Mouse (Mus musculus) spleen, adult 18-20 months (tissue): ENCODE measurements around the gene Gm48551.

ENCODE experiments used
- DNase-seq, 2 experiments: peaks; one replicate each; pipeline ENCODE4 v3.0.0; 2022; ENCODE audit warnings: mixed read lengths in 2 of 2

The Gm48551 gene

DNA sequence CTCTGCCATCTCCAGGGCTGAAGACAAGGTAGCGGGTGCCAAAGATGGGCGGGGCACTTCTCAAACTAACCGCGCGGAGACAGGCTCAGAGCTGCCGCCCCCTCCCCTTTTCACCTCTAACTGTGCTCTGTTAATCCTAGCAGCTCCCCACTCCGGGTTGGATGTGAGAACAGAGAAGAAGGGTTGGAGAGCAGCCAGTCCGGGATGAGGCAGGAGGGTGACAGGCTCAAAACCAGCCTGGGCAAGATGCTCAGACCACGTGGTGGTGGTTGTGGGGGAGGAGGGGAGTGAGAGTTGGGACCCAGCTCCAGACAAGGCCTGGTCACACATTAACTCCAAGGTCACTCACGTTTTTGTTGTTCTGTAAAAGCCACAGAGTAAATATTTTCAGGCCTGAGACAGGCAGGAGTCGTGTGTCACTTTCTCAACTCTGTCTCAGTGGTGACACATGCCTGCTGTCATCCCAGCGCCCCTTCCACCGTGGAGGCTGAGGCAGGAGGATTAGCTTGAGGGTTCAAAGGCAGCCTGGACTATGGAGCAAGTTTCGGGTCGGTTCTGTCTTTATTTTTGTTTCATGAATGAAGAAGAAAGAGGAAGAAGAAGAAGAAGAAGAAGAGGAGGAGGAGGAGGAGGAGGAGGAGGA, 47.4 kb downstream of the Gm48551 start:
- no peak for DNase-seq

DNA sequence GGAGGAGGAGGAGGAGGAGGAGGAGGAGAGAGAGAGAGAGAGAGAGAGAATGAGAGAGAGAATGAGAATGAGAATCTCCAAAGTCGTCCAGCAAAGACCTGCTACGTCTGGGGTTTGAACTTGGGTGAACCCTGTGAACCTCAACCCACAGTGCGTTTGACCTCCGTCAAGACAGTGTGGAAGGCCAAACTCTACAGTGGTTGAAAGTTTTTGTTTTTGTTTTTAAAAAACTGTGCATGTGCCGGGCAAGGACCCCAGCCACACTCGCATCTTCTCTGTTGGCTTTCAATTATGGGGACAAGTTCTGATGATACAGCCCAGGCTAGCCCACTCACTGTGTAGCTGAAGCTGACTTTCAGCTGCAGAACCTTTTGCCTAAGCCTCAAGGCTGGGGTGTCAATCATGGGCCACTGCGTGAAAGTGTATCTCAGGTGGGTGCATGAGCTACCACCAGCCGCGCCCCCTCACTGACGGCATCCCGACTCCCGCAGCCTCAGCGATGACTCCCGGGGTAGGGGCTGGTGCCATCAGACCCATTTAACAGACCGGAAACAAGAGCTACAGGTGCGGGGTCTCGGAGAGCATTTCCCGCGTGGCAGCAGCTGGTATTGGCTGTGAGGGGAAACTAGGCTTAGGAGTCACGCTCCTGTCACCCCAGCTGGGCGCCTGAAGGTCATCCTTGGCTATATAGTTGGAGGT, 48.1 kb downstream of the Gm48551 start:
- no peak for DNase-seq

DNA sequence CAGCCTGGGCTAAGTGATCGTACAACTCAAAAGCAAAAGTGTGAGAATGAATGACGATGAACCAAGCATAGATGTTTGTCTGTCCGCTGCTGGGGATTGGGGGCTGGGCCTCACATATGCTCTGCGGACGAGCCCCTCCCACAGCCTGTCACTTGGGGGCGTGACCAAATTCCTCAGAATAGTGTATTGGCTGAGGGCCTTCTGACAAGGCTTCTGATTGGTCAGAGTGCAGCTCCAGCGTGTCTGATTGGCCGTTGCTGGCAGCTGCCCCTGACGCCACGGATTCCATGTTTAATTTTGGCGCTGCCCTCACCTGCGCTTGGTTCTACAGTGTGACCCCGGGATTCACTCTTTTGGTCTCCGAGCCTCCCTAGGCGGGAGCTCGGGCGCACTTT, 48.6 kb downstream of the Gm48551 start:
- DNase-seq = peak; percentile 85 to 88

GRCm38 (mm10) chr10:81433541-81434289, 49.4 kb downstream of the Gm48551 start:
- DNase-seq = peak; percentile 73 to 74

DNA sequence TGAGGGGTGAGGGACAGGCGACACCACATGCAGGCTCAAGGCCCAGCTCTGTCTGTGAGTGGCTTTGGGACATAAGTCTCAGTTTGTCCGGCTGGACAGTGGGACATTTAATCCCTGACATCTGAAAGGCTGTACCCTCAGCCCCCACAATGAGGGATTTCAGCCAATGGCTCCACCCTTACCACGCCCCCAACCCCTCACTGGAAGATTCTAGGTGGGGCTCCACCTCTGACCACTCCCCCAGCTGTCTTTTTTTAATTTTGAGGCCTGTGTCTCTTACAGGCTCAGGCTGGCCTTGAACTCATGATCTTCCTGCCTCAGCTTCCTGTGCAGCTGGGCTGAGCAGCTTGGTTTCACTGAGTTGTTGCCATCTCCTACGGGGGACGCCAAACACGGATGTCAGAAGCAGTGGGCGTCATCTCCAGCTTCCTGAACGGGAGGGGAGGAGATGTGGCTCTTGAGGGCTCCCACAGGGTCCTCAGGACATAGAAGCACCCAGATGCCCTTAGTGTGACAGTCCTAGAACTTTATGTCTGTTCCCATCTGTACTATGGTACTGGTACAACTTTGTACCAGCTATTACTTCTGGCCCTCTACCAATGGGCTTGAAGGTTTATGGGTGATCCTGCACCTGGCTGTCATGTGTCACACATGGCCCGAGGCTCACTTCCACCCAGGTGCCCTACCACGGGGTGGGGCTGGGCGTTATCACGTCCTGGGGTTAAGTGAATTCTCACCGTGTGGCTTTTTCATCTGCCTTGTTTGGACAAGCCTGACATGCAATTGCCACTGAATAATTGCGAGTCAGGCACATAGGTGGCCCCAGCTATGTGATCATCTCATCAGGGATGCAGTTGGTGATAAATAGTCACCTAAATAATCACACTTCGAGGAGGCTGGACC, 50.3 kb downstream of the Gm48551 start:
- peak; percentile 38 to 45 for DNase-seq

DNA sequence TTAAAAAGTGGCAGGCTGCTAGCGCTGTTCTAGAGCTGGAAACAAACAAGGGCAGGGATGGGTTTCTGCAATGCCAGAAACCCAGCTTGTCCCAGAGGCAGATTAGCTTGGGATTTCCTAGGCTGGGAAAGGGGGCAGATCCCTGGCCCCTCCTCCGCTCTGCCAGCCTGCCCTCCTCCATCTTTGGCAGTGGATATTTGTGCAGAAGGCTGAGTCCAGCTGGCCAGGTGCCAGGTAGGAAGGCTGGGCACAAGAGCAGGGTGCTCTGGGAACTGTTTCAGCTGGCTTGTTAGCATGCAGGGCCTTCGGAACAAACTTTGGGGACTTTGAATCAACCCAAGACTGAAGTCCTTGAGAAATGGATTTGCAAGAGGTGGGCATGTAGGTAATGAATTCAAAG, 51.2 kb downstream of the Gm48551 start:
- peak in 1 of 2 experiments; percentile 6 for DNase-seq

- DNase-seq = no peak
These were observed 56.8 kb downstream of the Gm48551 start for GRCm38 (mm10) chr10:81441019-81441418.
